Mouse (Mus musculus): Measurements from ENCODE around the gene Farp1. TPM values are rescaled to one million over a fixed set of nuclear protein-coding genes. Genes with fewer than 3 reads are reported as not detected.

Farp1 gene
- polyA plus RNA-seq, 1 experiment from 2014 or later: 15.8 TPM

DNA sequence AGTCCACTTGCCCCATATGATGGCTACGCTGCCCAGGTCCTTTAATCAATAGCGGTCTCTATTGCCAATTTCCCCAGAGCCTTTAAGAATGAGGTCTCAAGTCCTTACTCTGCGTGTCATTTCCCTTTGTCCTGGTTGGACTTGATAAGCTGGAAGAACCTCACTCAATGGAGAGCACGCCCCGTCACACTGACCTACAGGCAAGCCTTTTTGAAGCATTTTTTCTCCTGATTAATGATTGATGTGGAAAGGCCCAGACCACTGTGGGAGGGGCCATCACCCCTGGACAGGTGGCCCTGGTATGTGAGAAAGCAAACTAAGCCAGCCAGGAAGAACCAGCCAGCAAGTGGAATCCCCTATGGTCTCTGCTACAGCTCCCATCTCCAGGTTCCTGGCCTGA lies 263.5 kb downstream of the Farp1 start:
- Histone ChIP-seq H3K36me3 (peaks cover 18% of the 10 kb centered on the region; the same call in 1 of the 2 replicates), H3K9me3 (no peaks in the 10 kb centered on the region), H3K27ac (peak overlapping the region; percentile 60), H3K4me2 (replicated peaks) (no peak overlapping the region), H3K27me3 (replicated peaks) (no peaks in the 10 kb centered on the region), H3K4me1 (replicated peaks) (peaks cover 10% of the 10 kb centered on the region), H3K4me3 (replicated peaks) (no peak overlapping the region), H3K9ac (no peak overlapping the region)
- WGBS: 59% methylated on average over 5 of the region's 5 CpGs
- ATAC-seq: peak; percentile 92

DNA sequence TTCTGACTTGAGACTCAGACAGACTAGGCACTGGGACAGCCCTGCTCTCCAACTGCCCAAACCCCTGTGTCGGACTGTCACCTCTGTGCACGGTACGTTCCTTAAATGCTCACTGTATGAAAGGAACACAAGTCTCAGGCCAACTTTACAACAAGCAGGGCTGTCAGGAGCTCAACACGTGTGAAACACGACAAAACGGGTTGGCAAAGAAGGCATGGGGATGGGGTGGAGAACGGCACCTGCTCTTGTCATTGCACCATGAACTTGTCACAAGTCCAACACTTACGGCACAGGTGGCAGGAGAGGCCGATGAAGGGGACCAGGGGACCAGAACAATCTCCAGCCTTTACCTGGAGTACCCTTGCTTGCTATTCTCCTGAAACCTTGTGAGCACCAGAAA lies 264.1 kb downstream of the Farp1 start:
- Histone ChIP-seq H3K9ac (no peak overlapping the region), H3K9me3 (no peaks in the 10 kb centered on the region), H3K4me3 (replicated peaks) (no peak overlapping the region), H3K36me3 (peaks cover 16% of the 10 kb centered on the region; the same call in 1 of the 2 replicates), H3K27ac (peak overlapping the region; percentile 60), H3K4me1 (replicated peaks) (peaks cover 10% of the 10 kb centered on the region), H3K27me3 (replicated peaks) (no peaks in the 10 kb centered on the region), H3K4me2 (replicated peaks) (no peak overlapping the region)
- peak; percentile 37 for ATAC-seq
- WGBS: 84% methylated on average over 9 of the region's 9 CpGs

DNA sequence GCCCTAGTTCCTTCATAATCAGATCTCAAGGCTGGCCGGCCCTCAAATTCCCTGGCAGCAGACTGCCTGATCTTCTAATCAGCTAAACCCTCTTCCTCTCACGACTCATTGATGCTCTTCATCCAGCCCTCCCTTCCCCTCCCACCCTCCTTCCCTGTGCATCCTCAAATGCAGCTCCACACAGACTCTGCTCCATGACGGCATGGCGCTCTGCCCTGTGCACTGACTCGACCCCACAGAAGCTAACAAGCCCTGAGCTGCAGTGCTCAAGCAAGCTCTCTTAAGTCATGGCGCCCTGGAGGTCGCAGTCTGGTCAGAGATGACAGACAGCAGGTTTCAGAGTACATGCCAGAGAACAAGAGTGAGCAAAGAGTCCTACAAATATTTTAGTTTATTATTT lies 269.5 kb downstream of the Farp1 start:
- 0 out of 2 replicates have a peak, but pooled peaks cover 11% of the 10 kb centered on the region for H3K36me3 ChIP-seq
- 46% methylated on average over 7 of the region's 7 CpGs for WGBS
- no peak overlapping the region for H3K9ac ChIP-seq
- H3K4me1 ChIP-seq (replicated peaks): peaks cover 11% of the 10 kb centered on the region
- H3K27me3 ChIP-seq (replicated peaks): no peaks in the 10 kb centered on the region
- H3K27ac ChIP-seq: no peak overlapping the region
- no peak overlapping the region for H3K4me3 ChIP-seq (replicated peaks)
- H3K9me3 ChIP-seq: no peaks in the 10 kb centered on the region
- no peak overlapping the region for H3K4me2 ChIP-seq (replicated peaks)
- 0 out of 2 replicates have a peak, but pooled peaks have one; percentile 32 for ATAC-seq

DNA sequence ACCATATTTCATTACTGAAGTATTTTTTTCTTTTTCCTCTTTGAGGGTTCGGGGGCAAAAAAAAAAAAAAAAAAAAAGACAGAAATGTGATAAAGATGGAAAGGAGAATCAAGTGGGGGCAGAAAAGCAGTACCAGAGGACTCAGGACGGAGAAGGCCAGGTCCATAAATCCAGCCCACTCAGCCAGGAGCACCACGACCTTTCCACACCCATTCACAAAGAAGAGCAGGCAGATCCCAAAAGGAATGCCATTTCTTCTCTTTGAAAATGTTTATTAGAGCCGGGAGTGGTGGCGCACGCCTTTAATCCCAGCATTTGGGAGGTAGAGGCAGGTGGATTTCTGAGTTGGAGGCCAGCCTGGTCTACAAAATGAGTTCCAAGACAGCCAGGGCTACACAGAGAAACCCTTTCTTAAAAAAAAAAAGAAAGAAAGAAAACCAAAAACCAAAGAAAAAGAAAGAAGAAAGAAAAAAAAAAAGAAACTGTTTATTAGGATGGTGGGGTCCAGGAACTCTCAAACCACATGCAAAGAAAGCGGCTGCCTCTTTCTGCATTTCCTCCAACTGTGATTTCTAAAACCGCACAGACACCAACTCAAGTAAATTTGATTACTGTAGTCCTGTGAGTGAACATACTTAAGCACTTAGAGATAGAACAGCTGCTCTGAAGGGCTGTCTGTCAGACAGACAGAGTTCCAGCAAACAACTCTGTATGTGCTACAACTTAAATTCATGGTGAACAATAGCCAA lies 270.5 kb downstream of the Farp1 start:
- Histone ChIP-seq H3K4me1 (replicated peaks) (peaks cover 20% of the 10 kb centered on the region), H3K9me3 (no peaks in the 10 kb centered on the region), H3K4me3 (replicated peaks) (no peak overlapping the region), H3K36me3 (0 out of 2 replicates have a peak, but pooled peaks cover 8% of the 10 kb centered on the region), H3K27ac (no peak overlapping the region), H3K27me3 (replicated peaks) (no peaks in the 10 kb centered on the region), H3K9ac (no peak overlapping the region), H3K4me2 (replicated peaks) (no peak overlapping the region)
- 50% methylated on average over 8 of the region's 8 CpGs for WGBS
- ATAC-seq: no peak

DNA sequence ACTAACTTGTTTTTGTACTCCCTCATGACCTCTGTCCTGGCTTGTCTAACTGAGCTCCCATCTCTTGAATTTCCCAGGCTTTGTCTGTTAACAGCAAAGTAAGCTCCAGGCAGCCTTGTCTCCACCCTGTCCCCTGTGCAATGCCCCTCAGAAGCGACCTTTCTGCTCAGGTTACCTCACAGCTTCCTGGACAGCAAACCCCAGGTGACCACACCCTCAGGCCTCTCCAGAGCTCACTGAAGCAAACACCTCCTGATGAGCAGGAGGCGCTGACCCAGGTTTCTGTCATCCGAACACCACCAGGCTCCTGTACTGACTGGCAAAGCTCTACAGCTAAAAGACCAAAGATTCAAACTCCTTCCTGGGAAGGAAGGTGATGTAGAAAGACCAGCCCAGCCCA lies 274.9 kb downstream of the Farp1 start:
- WGBS: 55% methylated on average over 3 of the region's 3 CpGs
- H3K27me3 ChIP-seq (replicated peaks): no peaks in the 10 kb centered on the region
- H3K9ac ChIP-seq: no peak overlapping the region
- H3K9me3 ChIP-seq: no peaks in the 10 kb centered on the region
- H3K36me3 ChIP-seq: 0 out of 2 replicates have a peak, but pooled peaks cover 2% of the 10 kb centered on the region
- peak overlapping the region; percentile 7; the same call in 1 of the 2 replicates for H3K4me2 ChIP-seq (replicated peaks)
- H3K27ac ChIP-seq: peak overlapping the region; percentile 28; the same call in 1 of the 2 replicates
- H3K4me1 ChIP-seq (replicated peaks): peaks cover 21% of the 10 kb centered on the region
- ATAC-seq: peak; percentile 69; the same call in 1 of the 2 replicates
- H3K4me3 ChIP-seq (replicated peaks): no peak overlapping the region

DNA sequence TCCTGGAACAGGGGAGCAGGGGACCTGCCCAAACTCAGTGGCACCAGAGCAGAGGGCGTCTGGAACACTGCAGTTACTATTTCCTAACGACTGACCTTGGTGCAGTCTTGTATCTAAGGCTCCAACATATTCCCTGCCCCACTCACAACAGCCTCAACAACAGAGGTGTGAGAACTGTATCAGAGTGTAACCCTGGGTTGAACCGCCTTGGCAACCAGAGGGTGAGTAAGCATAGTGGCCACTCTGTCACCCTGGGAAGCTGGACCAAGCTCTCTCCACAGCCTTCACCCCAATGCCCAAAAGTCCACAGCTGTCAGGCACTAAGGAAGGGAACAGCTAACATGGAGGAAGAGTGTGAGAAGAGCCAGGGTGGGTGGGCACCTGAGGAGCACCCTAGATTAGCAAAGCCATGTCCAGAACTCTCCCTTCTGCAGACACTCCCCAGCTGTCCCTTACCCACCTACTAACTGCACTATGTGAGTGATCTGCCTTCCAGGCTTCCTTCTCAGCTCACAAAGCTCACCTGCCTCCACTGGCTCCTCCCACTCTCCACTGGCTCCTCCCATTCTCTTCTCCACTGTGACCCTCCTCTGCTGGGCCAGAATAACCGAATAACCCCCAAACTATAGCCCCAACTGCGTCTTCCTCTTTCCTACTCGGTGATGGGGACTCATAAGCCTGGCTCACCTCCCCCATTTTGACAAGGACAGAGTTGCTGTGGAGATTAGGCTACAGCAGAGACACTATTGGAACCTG lies 275.5 kb downstream of the Farp1 start:
- H3K27ac ChIP-seq: peak overlapping the region; percentile 28; the same call in 1 of the 2 replicates
- peak; percentile 35 for ATAC-seq
- H3K9me3 ChIP-seq: no peaks in the 10 kb centered on the region
- WGBS: 62% methylated on average over 6 of the region's 6 CpGs
- peaks cover 26% of the 10 kb centered on the region for H3K4me1 ChIP-seq (replicated peaks)
- 0 out of 2 replicates have a peak, but pooled peaks cover 2% of the 10 kb centered on the region for H3K36me3 ChIP-seq
- H3K27me3 ChIP-seq (replicated peaks): no peaks in the 10 kb centered on the region
- no peak overlapping the region for H3K9ac ChIP-seq
- no peak overlapping the region for H3K4me3 ChIP-seq (replicated peaks)
- H3K4me2 ChIP-seq (replicated peaks): no peak overlapping the region

DNA sequence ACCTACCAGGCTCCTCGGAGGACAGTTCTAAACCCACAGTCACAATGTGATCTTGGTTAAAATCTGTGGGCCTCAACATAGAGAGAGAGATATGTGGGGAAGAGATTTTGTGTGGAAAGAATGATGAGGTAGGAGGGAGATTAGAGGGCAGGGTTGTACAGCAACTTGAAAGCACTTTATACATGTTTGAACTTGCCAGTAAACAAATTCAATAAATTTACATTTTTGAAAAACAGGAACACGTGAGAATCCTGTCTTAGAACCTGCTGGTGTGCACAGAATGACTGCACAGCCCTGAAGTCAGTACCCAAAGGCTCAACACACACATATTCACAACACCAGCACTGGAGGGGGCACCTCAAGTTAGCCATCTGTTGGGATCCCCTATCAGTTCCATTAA lies 276.1 kb downstream of the Farp1 start:
- H3K27ac ChIP-seq: no peak overlapping the region

DNA sequence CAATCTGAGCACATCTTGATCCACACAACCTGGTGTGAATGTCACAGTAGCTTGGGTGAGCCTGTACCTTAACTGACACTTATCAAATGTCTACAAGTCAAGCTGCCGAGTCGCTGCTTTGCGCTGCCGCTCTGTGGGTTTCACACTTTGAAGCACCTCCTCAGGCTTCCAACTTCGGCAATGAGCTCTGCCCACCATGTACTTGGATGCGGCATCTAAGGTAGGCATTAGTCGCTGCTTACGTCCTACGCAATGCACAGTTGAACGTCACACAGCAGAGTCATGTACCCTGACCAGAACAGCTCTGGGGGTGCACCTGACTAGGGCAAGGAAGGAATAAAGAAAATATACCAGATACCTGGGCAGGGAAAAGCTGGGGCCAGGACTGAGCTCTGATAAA lies 278.3 kb downstream of the Farp1 start:
- Histone ChIP-seq H3K9me3 (no peaks in the 10 kb centered on the region), H3K4me2 (replicated peaks) (no peak overlapping the region), H3K4me3 (replicated peaks) (no peak overlapping the region), H3K9ac (no peak overlapping the region), H3K27ac (no peak overlapping the region), H3K4me1 (replicated peaks) (peaks cover 42% of the 10 kb centered on the region), H3K36me3 (no peaks in the 10 kb centered on the region), H3K27me3 (replicated peaks) (no peaks in the 10 kb centered on the region)
- no peak for ATAC-seq
- 91% methylated on average over 10 of the region's 10 CpGs for WGBS

More for the DNA sequence above, 276.1 kb downstream of the Farp1 start:
- no peak for ATAC-seq
- Histone ChIP-seq H3K9ac (no peak overlapping the region), H3K4me1 (replicated peaks) (peaks cover 28% of the 10 kb centered on the region), H3K9me3 (no peaks in the 10 kb centered on the region), H3K4me2 (replicated peaks) (no peak overlapping the region), H3K4me3 (replicated peaks) (no peak overlapping the region), H3K36me3 (0 out of 2 replicates have a peak, but pooled peaks cover 2% of the 10 kb centered on the region), H3K27me3 (replicated peaks) (no peaks in the 10 kb centered on the region)
- WGBS: 78% methylated on average over 2 of the region's 2 CpGs

DNA sequence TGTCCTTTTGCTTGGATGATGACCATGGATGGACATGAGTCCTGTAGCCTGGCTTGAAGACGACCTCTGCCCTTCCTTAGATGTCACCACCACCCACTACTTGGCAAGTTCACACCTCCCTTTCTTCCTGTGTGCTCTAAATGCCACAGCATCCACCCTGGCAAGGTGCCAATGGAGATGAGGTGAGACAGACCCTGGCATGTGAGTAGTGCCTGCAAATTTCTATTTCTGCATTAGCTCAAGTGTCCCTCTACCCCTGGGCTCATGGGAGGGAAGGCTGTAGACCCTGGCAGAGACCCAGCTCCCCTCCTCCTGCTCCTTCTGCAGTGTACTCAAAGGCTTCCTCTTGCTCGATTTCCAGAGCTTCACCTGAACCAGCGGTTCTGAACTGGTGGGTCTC lies 279.9 kb downstream of the Farp1 start:
- no peak overlapping the region for H3K4me3 ChIP-seq (replicated peaks)
- 61% methylated on average over 3 of the region's 3 CpGs for WGBS
- H3K27me3 ChIP-seq (replicated peaks): no peaks in the 10 kb centered on the region
- H3K9ac ChIP-seq: no peak overlapping the region
- H3K4me1 ChIP-seq (replicated peaks): peaks cover 36% of the 10 kb centered on the region
- H3K4me2 ChIP-seq (replicated peaks): no peak overlapping the region
- ATAC-seq: no peak
- H3K27ac ChIP-seq: no peak overlapping the region
- H3K36me3 ChIP-seq: no peaks in the 10 kb centered on the region
- H3K9me3 ChIP-seq: no peaks in the 10 kb centered on the region

DNA sequence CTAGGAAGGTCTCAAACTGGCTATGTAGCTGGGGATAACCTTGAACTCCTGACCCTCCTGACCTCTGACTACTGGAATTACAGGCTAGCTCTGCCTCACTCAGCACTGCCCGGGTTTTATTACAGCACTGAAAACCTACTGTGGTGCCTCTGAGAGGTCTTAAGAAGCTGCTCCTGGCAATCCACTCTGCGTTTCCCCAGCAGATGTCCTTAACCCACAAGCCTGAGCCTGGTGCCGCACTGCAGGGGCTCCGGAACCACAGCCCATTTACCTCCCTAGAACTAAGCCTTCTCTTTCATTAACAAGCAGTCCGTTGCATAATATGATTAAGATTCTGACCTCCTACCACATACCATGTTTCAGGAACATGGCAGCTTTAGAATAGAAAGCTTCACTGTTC lies 281.1 kb downstream of the Farp1 start:
- H3K27me3 ChIP-seq (replicated peaks): no peaks in the 10 kb centered on the region
- H3K4me2 ChIP-seq (replicated peaks): no peak overlapping the region
- ATAC-seq: no peak
- H3K4me1 ChIP-seq (replicated peaks): peaks cover 28% of the 10 kb centered on the region
- H3K27ac ChIP-seq: no peak overlapping the region
- H3K9me3 ChIP-seq: no peaks in the 10 kb centered on the region
- no peak overlapping the region for H3K9ac ChIP-seq
- H3K4me3 ChIP-seq (replicated peaks): no peak overlapping the region
- H3K36me3 ChIP-seq: no peaks in the 10 kb centered on the region
- WGBS: 69% methylated on average over 5 of the region's 5 CpGs

DNA sequence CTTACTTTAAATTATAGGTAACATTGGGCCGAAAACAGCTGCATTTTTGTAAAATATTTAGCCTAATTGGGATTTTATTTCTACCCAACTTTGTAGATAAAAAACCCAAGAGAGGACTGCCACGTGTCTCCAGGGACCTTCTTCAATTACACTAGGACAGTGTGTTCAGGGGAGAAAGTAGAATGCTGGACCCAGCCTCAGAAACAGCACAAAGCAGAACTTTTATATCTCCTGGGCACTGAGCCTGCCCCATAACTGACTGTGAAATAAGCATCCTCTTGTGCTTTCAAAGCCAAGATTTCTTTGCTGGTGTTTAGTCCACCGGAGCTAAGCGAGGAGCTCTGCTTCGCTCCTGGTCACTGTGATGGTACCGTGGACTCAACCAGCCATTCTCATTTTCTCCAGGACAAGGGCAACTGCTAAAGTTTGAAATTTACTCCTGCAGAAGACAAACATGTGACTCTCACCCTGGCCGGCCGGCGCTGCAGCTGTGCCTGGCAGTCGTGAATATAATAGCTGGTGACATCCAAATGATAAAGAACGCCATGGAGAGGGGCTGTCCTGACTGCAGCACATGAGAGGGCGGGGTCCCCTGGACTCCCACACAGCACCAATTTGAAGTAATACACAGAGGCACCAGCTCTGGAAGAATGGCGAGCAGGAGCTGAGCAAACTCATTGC lies 281.8 kb downstream of the Farp1 start:
- H3K27me3 ChIP-seq (replicated peaks): no peaks in the 10 kb centered on the region
- H3K36me3 ChIP-seq: no peaks in the 10 kb centered on the region
- H3K9ac ChIP-seq: no peak overlapping the region
- H3K9me3 ChIP-seq: no peaks in the 10 kb centered on the region
- ATAC-seq: no peak
- peaks cover 28% of the 10 kb centered on the region for H3K4me1 ChIP-seq (replicated peaks)
- H3K4me2 ChIP-seq (replicated peaks): no peak overlapping the region
- no peak overlapping the region for H3K27ac ChIP-seq
- no peak overlapping the region for H3K4me3 ChIP-seq (replicated peaks)
- 56% methylated on average over 13 of the region's 13 CpGs for WGBS

DNA sequence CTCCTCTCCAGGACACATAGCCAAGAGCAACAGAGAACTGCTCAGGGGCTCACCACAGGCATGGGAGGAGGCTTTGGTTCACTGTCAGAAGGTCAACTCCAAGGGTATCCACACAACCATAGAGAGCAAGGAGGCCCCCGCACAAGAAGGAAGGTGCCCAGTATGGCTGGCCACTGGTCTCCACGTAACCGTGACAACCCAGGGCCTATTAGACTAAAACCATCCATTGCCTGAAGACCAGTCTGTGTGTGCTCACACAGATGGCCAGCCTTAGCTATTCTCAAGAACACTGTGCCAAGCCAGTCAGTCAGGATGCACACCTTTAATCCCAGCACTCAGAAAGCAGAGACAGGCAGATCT lies 282.3 kb downstream of the Farp1 start:
- ATAC-seq: no peak

More for the DNA sequence above, 282.3 kb downstream of the Farp1 start:
- Histone ChIP-seq H3K27me3 (replicated peaks) (no peaks in the 10 kb centered on the region), H3K4me3 (replicated peaks) (no peak overlapping the region), H3K9ac (no peak overlapping the region), H3K27ac (no peak overlapping the region), H3K36me3 (no peaks in the 10 kb centered on the region), H3K4me1 (replicated peaks) (peaks cover 28% of the 10 kb centered on the region), H3K4me2 (replicated peaks) (no peak overlapping the region), H3K9me3 (no peaks in the 10 kb centered on the region)
- 89% methylated on average over 3 of the region's 3 CpGs for WGBS
